Mouse (Mus musculus) macrophage (primary cell): ENCODE results near the gene Ten1. TPM values are rescaled to one million over a fixed set of nuclear protein-coding genes. Genes with fewer than 3 reads are reported as not detected.

ENCODE experiments used
- H3K27ac ChIP-seq: fragments of 350-480 bp; formaldehyde crosslinking; 2 replicates; pipeline ENCODE4 v1.9.0; 2021
- H3K36me3 ChIP-seq: fragments of 350-480 bp; formaldehyde crosslinking; 2 replicates; pipeline ENCODE4 v1.9.0; 2021; ENCODE audit errors: inconsistent target
- H3K4me3 ChIP-seq: fragments of 350-480 bp; formaldehyde crosslinking; 2 replicates; pipeline ENCODE4 v1.9.0; 2021; ENCODE audit errors: inconsistent target
- H3K79me2 ChIP-seq: fragments of 350-480 bp; formaldehyde crosslinking; 2 replicates; pipeline ENCODE4 v1.9.0; 2021; ENCODE audit errors: inconsistent target
- WGBS: methylation state at CpG from one replicate; pipeline ENCODE4 v1.1.7; 2026; ENCODE audit warnings: inconsistent platforms; ENCODE audit not compliant: missing documents; 5-methylcytosine and 5-hydroxymethylcytosine counted together
- polyA plus RNA-seq: library from polyadenylated mRNA; stranded (reverse); fragments of 250-400 nt; gene quantifications from 3 replicates; pipeline ENCODE4 v1.2.4, GENCODE M21; 2018; ENCODE audit warnings: inconsistent platforms

Gene Ten1
- polyA plus RNA-seq, 1 experiment from 2014 or later: 35.1 TPM

DNA sequence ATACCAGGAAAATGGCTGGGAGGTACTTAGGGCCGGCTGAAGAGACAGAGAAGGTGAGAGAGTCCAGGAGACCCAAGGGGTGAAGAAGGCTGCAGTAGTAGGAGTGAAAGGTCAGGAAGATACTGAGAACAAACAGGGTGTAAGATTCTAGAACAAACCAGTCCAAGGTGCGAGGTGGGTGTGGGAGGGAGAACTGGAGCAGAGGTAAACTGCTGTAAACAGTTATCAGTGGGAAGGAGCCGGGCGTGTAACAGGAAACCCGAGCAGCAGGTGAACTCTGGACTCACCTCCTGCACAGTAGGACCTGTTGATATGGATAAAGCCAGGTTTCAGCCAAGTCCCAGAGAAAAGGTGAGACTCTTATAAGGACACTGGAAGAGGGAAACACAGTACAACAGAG lies 12.0 kb downstream of the Ten1 start:
- peaks cover 30% of the 10 kb centered on the region for H3K36me3 ChIP-seq
- WGBS: 92% methylated on average over 5 of the region's 5 CpGs

DNA sequence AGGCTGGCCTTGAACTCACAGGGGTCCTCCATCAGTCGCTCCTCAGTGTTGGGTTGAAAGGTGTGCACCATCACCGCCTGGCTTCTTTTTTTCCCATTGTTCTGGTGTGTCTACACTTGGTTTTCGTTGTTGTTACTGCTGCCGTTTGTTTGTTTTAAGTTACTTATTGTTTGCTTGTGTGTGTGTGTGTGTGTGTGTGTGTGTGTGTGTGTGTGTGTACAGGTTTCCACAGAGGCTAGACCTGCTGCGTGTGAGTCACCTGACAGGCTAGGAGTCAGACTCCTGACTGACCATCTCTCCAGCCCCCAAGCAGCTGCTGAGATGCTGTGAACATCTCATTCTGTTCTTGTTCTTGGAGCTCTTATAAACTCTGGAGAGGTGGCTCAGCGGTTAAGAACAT lies 14.2 kb downstream of the Ten1 start:
- H3K27ac ChIP-seq: no peak overlapping the region
- no peak overlapping the region for H3K4me3 ChIP-seq
- no peaks in the 10 kb centered on the region for H3K79me2 ChIP-seq
- WGBS: 91% methylated on average over 4 of the region's 6 CpGs
- H3K36me3 ChIP-seq: peaks cover 9% of the 10 kb centered on the region; the same call in 1 of the 2 replicates

More for the DNA sequence above, 12.0 kb downstream of the Ten1 start:
- no peak overlapping the region for H3K4me3 ChIP-seq
- H3K79me2 ChIP-seq: no peaks in the 10 kb centered on the region
- no peak overlapping the region for H3K27ac ChIP-seq

DNA sequence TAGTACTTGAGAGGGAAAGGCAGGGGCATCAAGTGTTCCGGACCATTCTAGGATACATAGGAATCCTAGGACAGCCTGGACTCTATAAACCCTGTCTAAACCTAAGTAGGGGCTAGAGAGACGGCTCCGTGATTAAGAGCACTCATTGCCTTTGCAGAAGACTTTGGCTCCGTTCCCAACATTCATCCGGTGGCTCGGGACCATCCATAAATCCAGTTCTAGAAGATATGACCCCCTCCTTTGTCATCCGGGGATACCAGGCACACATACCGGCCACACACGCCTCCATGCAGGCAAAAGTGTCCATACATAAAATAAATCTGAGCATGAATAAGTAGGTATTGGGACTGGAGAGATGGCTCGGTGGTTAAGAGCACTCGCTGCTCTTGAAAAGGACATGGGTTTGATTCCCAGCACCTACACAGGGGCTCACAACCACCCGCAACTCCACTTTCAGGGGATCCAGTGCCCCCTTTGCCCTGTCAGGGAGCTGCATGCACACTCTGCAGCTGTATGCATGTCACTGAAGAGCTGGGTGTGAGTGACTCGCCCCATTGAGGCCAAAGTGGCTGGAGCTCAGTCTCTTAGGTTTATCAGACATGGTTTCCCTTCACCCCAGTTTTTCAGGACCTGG lies 15.3 kb downstream of the Ten1 start:
- Histone ChIP-seq H3K79me2 (no peaks in the 10 kb centered on the region), H3K27ac (no peak overlapping the region), H3K4me3 (no peak overlapping the region), H3K36me3 (peaks cover 9% of the 10 kb centered on the region; the same call in 1 of the 2 replicates)
- WGBS: 95% methylated on average over 13 of the region's 13 CpGs

DNA sequence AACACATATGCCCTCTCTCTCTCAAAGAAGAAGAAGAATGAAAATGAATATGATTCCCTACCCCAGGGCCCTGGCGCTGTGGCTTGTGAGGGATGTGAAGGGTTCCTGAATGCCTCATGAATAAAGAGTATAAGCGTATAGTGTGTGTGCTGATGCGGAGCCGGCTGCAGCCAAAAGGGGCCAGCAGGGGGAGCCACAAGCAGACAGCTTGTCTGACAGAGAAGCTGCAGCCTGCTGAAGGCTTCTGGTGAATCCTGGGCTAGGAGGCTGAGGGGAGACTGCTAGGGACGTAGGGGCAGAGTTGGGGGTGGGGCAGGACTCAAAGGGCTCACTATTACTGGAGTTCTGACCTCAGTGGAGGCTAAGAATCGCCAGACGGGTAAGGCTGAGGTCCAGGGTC lies 16.5 kb downstream of the Ten1 start:
- WGBS: 95% methylated on average over 7 of the region's 7 CpGs
- H3K79me2 ChIP-seq: no peaks in the 10 kb centered on the region
- H3K36me3 ChIP-seq: peaks cover 9% of the 10 kb centered on the region; the same call in 1 of the 2 replicates
- H3K27ac ChIP-seq: no peak overlapping the region
- no peak overlapping the region for H3K4me3 ChIP-seq

DNA sequence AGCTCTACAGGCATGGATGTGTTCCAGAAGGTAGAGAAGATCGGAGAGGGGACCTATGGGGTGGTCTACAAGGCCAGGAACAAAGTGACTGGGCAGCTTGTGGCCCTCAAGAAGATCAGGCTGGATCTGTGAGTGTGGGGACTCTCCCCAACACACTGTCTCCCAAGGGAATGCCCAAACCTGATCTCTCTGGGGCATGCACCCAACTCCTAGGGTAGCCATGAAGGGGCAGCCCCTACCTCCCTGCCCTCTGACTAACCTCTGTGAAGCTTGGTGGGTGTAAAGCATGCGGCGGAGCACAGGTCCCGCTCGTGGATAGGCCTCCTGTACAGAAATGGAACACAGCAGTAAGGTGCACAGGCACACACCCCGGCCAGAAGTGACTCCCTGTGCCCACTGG lies 17.3 kb downstream of the Ten1 start:
- Histone ChIP-seq H3K27ac (no peak overlapping the region), H3K4me3 (no peak overlapping the region), H3K36me3 (peaks cover 9% of the 10 kb centered on the region; the same call in 1 of the 2 replicates), H3K79me2 (no peaks in the 10 kb centered on the region)
- WGBS: 90% methylated on average over 6 of the region's 6 CpGs

DNA sequence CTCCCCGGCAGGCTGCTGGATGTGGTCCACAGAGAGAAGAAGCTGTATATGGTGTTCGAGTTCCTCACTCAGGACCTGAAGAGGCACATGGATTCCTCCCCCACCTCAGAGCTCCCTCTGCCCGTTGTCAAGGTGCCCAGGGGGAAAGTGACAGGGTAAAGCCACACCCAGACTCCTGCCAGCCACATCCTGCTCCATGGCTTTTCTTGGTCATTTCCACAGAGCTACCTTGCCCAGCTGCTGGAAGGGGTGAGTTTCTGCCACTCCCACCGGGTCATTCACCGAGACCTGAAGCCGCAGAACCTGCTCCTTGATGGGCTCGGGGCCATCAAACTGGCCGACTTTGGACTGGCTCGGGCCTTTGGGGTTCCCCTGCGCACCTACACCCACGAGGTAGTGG lies 17.9 kb downstream of the Ten1 start:
- H3K27ac ChIP-seq: no peak overlapping the region
- WGBS: 73% methylated on average over 10 of the region's 11 CpGs
- peaks cover 7% of the 10 kb centered on the region; the same call in 1 of the 2 replicates for H3K36me3 ChIP-seq
- H3K79me2 ChIP-seq: no peaks in the 10 kb centered on the region
- no peak overlapping the region for H3K4me3 ChIP-seq

DNA sequence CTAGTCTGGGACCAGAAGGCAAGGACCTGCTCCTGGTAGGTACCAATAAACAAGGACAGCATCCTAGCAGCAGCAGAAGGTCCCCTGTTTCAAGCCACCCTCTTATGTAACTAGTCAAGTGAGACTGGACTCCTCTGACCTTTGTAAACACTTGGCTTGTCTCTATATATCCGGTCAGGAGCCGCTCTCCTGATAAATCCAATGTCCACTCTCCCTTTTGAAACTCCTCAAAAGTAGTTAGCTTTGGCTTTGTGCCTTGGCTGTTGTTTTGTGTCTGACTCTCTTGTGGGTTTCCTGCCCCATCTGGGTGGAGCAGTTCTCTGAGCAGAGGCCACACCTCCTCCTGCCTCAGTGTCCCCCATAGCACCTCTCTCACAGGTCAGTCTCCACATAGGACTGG lies 19.6 kb downstream of the Ten1 start:
- 88% methylated on average over 2 of the region's 2 CpGs for WGBS

DNA sequence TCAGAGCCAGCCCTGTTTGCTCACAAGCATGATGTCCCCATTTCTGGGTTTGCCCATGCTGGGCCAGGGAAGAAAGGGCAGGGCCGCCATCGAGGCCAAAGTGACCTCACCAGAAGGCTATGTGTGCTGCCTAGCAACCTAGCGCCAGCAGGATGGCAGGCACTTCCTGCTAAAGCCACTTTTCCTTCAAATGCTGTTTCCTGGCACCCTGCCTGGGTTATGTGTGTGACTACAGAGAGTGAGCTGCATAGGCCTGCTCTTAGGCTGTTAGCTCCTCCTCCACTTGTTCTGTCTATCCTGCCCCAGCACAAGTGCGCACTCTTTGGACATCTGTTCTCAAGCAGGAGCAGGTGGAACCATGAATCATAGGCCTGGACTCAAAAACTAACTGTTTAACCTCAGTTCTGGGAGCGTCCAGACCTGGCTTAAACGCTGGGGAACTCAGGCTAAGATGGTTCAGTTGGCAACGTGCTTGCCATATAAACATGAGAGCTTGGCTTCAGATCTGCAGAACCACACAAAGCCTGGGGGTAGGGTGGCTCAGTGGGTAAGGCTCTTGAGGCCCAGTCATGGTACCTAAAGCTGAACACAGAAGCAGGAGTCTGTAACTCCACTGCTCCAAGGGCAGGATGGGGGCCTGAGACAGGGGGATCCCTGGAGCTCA lies 20.2 kb downstream of the Ten1 start:
- Histone ChIP-seq H3K36me3 (no peaks in the 10 kb centered on the region), H3K27ac (peak overlapping the region; percentile 36), H3K79me2 (no peaks in the 10 kb centered on the region), H3K4me3 (no peak overlapping the region)
- 12% methylated on average over 7 of the region's 7 CpGs for WGBS

More for the DNA sequence above, 19.6 kb downstream of the Ten1 start:
- Histone ChIP-seq H3K4me3 (no peak overlapping the region), H3K79me2 (no peaks in the 10 kb centered on the region), H3K27ac (no peak overlapping the region), H3K36me3 (no peaks in the 10 kb centered on the region)

DNA sequence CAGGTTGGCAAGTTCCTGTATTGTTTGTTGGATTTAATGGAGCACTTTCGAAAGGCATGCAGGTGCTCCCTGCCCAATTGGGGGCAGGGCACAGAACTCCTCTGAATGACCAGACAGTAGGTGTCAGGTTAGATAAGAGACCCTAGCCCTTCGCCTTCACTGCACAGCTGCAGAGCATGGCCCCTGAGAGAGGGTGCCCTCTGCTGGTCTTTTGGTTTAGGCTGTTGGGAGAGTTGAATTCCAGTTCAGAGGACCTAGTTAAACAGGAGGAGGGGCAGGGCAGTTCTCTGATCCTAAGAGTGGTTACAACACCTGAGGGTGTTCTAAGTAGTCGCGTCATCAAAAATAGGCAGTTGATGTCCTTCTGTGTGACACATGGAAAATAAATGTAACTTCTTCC lies 21.2 kb downstream of the Ten1 start:
- no peak overlapping the region for H3K4me3 ChIP-seq
- H3K79me2 ChIP-seq: no peaks in the 10 kb centered on the region
- H3K27ac ChIP-seq: no peak overlapping the region
- H3K36me3 ChIP-seq: no peaks in the 10 kb centered on the region
- WGBS: 35% methylated on average over 4 of the region's 4 CpGs

DNA sequence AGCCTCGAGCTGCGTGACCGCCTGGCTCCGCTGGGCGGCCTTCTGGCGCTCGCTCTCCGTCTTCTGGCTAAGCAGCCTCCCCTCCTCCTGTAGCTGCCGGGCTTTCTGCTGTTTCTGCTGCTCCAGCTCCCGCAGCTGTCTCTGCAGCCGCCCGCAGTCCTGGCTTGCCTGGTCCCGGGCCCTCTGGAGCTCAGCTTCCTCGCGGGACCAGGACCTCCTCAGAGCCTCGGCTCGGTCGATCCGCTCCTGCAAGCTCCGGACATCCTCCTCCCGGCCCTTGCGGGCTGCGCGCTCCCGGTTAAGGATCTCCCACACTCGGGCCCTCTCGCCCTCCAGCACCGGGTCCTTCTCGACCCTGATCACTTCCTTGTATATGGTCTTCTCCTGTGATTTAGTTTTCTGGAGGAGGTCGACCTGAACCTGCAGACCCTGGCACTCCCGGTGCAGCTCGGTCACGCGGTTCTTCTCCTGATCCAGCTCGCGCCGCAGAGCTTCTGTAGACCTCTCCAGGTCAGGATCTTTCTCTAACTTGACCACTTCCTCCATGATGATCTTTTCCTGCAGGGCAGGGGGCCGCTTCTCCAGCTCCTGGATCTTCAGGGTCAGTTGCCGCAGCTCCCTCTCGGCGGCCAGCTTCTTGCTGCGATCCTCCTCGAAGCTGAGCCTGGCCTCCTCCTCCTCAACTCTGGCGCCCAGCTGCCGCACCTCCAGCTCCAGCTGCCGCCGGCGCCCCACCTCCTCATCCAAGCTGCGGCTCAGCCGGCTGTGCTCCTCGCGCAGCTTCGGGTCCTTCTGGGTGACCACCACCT lies 23.5 kb downstream of the Ten1 start:
- Histone ChIP-seq H3K36me3 (no peaks in the 10 kb centered on the region), H3K4me3 (no peak overlapping the region), H3K79me2 (no peaks in the 10 kb centered on the region), H3K27ac (no peak overlapping the region)
- WGBS: 18% methylated on average over 53 of the region's 53 CpGs

DNA sequence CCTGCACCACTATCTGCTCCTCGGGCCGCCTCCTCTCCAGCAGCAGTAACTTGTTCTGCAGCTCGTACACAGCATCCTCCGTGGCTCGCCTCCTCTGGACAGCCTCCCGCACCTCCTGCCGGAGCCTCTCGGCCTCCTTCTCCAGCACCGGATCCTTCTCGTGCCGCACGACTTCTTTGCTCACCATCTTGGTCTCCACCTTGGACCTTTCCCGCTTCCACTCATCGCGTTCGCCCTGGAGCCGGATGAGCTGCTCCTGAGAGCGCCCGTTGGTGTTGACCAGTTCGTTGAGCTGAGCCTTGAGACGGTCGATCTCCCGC lies 24.0 kb downstream of the Ten1 start:
- H3K27ac ChIP-seq: no peak overlapping the region
- H3K79me2 ChIP-seq: no peaks in the 10 kb centered on the region
- no peaks in the 10 kb centered on the region for H3K36me3 ChIP-seq
- WGBS: 33% methylated on average over 23 of the region's 23 CpGs
- no peak overlapping the region for H3K4me3 ChIP-seq

DNA sequence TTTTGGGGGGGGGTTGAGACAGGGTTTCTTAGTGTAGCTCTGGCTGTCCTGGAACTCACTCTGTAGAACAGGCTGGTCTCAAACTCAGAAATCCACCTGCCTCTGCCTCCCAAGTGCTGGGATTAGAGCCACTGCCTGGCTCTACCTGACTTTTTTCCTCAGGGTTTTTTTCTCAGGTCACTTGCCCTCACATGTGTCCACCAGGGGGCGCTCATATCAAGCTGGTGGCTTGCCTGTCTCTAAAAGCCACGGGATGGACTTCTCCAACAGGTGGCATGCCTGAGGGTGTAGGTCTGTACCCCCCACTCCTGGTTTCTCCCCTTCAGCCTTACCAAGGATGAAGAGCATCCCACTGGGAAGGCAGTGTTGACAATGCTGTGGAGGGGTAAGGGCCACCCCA lies 27.8 kb downstream of the Ten1 start:
- no peak overlapping the region for H3K4me3 ChIP-seq
- no peaks in the 10 kb centered on the region for H3K36me3 ChIP-seq
- whole genome bisulfite sequencing: 0% methylated on average over 2 of the region's 2 CpGs
- no peak overlapping the region for H3K27ac ChIP-seq
- H3K79me2 ChIP-seq: no peaks in the 10 kb centered on the region

DNA sequence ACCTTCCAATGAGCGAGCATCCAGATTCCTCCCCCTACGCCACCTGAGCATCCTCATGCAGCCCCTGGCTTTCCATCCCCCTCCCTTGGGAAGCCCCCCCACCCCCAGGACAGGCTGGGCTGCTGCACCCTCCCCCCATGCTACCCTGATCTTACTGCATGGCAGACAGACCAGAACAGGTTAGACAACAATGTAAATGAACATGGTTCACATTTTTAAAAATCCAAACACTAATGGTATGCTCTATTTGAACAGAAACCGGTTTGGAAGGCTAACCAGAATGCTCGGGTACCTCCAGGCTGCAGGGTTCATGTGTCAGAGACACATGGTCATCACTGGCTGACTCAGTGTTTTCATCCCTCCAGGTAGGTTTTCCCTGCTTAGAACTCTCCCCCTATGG lies 30.0 kb downstream of the Ten1 start:
- 92% methylated on average over 4 of the region's 4 CpGs for WGBS
- H3K36me3 ChIP-seq: no peaks in the 10 kb centered on the region
- no peaks in the 10 kb centered on the region for H3K79me2 ChIP-seq
- no peak overlapping the region for H3K4me3 ChIP-seq
- H3K27ac ChIP-seq: no peak overlapping the region

DNA sequence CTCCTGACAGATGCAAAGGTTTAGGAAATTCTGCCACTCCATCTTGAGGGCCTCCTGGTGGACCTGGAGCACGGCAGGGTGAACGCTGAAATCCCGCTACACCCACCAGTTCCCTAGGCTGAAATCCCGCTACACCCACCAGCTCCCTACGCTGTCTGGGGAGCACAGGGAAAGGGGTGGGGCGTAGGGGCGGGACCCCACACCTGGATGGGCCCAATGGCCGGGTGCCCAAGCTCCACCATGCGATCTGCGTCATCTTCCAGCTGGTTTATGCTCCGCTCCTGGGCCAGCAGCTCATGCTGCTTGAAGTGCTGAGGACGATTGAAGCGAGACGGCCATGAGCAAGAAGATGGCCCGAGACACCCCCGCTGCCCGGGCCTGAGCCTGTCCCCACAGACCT lies 33.8 kb downstream of the Ten1 start:
- no peak overlapping the region for H3K27ac ChIP-seq

DNA sequence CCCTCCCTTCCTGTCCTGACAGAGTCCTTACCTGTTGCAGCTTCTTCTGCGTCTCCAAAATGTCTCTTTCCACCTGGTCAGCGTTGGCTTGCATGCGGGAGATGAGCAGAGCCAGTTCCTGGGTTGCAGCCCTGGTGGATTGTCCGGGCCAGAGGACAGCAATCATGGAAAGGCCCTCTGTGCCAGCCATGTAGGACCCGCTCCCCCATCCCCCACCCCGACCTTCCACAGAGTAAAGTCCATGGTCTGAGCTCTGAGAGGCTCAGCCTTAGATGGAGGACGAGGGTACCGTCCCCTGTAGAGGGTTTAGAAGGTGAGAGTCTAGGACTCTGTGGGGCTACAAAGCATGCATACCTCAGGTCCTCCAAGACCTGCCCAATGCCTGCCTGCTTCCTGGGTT lies 36.2 kb downstream of the Ten1 start:
- WGBS: 96% methylated on average over 8 of the region's 8 CpGs
- H3K27ac ChIP-seq: no peak overlapping the region
- no peaks in the 10 kb centered on the region for H3K36me3 ChIP-seq
- H3K79me2 ChIP-seq: no peaks in the 10 kb centered on the region
- H3K4me3 ChIP-seq: no peak overlapping the region

More for the DNA sequence above, 33.8 kb downstream of the Ten1 start:
- H3K79me2 ChIP-seq: no peaks in the 10 kb centered on the region
- WGBS: 87% methylated on average over 17 of the region's 17 CpGs
- no peak overlapping the region for H3K4me3 ChIP-seq
- H3K36me3 ChIP-seq: no peaks in the 10 kb centered on the region
